Mouse (Mus musculus): ENCODE measurements around the gene Rbms3. TPM values are rescaled to one million over a fixed set of nuclear protein-coding genes. Genes with fewer than 3 reads are reported as not detected.

The Rbms3 gene
- polyA plus RNA-seq, 1 experiment from 2014 or later, result 23.5 TPM

DNA sequence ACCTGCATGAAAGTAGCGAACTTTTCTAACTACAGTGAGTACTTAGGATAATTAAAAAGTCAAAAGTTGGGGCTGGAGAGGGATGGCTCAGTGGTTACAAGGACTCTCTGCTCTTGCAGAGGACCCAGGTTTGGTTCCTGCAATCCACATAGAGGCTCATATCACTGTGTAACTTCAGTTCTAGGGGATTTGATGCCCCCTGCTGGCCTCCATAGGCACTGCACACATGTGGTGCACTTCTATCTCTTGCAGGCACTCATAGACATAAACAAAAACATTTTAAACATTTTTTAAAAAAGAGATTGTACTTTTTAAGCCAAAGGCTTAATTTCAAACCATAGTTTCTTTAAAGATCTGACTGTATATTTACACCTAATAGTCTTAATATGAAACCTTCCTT lies 978.3 kb downstream of the Rbms3 start:
- H3K4me3 ChIP-seq (ENCODE audit: low read depth, low read length), result no peak overlapping the region
- H3K4me1 ChIP-seq (replicated peaks; ENCODE audit: control insufficient read depth, insufficient read depth, low read length), result no peaks in the 10 kb centered on the region
- H3K27me3 ChIP-seq (replicated peaks; ENCODE audit: control insufficient read depth, insufficient read depth, low read length), result no peaks in the 10 kb centered on the region
- DNase-seq (ENCODE audit: low spot score) (no peak), ATAC-seq (replicated peaks; ENCODE audit: low FRiP score) (no peak)
- 86% methylated on average over 1 of the region's 1 CpGs for WGBS
- H3K9me3 ChIP-seq (ENCODE audit: control insufficient read depth, low read length), result no peaks in the 10 kb centered on the region
- no peak overlapping the region for H3K9ac ChIP-seq (ENCODE audit: low read depth, low read length)
- H3K27ac ChIP-seq (ENCODE audit: low read depth, low read length), result no peak overlapping the region
- H3K36me3 ChIP-seq (ENCODE audit: control insufficient read depth, insufficient read depth, low read length), result no peaks in the 10 kb centered on the region
- H3K4me2 ChIP-seq, result no peak overlapping the region

DNA sequence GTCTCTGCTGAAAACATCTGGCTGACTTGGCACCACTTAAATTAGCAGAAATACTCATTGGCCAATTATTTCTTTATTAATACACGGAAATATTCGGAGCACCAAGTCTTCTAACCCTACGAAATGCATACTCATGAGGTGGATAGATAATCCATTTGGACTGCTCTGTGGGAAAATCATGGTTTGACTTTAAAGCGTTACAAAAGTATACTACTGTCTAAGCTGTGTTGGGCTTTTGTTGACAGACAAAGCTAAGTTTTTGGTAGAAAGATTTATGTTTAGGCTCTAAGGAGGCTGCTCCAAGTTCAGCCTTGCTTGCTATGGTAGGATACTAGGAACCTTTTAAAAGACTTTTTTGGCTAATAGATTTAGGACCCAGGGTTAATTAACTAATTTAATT lies 979.8 kb downstream of the Rbms3 start:
- no peak overlapping the region for H3K4me3 ChIP-seq (ENCODE audit: low read depth, low read length)
- no peaks in the 10 kb centered on the region for H3K27me3 ChIP-seq (replicated peaks; ENCODE audit: control insufficient read depth, insufficient read depth, low read length)
- no peak for ATAC-seq (replicated peaks; ENCODE audit: low FRiP score)
- H3K4me1 ChIP-seq (replicated peaks; ENCODE audit: control insufficient read depth, insufficient read depth, low read length), result no peaks in the 10 kb centered on the region
- H3K9ac ChIP-seq (ENCODE audit: low read depth, low read length), result no peak overlapping the region
- DNase-seq (ENCODE audit: low spot score), result no peak
- no peaks in the 10 kb centered on the region for H3K36me3 ChIP-seq (ENCODE audit: control insufficient read depth, insufficient read depth, low read length)
- H3K27ac ChIP-seq (ENCODE audit: low read depth, low read length), result no peak overlapping the region
- WGBS, result 80% methylated on average over 4 of the region's 4 CpGs
- H3K9me3 ChIP-seq (ENCODE audit: control insufficient read depth, low read length), result no peaks in the 10 kb centered on the region
- H3K4me2 ChIP-seq, result no peak overlapping the region

DNA sequence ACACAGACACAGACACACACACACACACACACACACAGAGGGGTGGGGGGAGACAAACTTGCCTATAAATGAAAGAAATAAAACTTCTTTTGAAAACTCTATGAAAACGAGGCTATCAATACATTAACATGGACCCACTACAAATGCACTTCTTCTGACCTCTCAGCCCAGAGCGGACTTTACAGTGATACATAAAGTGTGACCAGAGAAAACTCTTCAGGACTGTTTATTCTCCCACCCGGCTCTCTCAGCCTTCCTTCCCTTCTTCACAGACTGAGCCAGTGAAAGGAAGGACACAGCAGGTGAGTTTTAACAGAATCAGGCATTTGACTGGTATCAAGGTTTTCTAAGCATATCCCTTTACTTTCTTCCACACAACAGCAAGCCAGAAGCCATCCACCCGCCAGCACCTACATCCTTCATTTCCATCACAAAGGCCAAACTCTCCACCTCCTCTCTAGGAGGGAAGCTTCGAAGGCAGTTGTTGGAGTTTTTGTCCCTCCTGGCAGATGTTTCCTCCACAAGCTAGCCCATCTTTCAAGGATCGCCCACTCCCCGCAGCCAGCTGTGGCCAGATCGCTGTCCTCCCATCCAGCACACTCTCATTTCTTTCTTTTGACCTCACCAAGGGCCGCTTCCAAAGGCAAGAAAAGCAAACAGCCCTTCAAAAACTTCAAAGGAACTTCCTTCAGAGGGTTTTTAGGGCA lies 980.5 kb downstream of the Rbms3 start:
- Histone ChIP-seq H3K27me3 (replicated peaks; ENCODE audit: control insufficient read depth, insufficient read depth, low read length) (no peaks in the 10 kb centered on the region), H3K27ac (ENCODE audit: low read depth, low read length) (no peak overlapping the region), H3K36me3 (ENCODE audit: control insufficient read depth, insufficient read depth, low read length) (no peaks in the 10 kb centered on the region), H3K4me3 (ENCODE audit: low read depth, low read length) (no peak overlapping the region), H3K4me2 (no peak overlapping the region), H3K9me3 (ENCODE audit: control insufficient read depth, low read length) (no peaks in the 10 kb centered on the region), H3K4me1 (replicated peaks; ENCODE audit: control insufficient read depth, insufficient read depth, low read length) (no peaks in the 10 kb centered on the region), H3K9ac (ENCODE audit: low read depth, low read length) (no peak overlapping the region)
- 45% methylated on average over 9 of the region's 9 CpGs for WGBS
- no peak for ATAC-seq (replicated peaks; ENCODE audit: low FRiP score)
- DNase-seq (ENCODE audit: low spot score), result no peak

DNA sequence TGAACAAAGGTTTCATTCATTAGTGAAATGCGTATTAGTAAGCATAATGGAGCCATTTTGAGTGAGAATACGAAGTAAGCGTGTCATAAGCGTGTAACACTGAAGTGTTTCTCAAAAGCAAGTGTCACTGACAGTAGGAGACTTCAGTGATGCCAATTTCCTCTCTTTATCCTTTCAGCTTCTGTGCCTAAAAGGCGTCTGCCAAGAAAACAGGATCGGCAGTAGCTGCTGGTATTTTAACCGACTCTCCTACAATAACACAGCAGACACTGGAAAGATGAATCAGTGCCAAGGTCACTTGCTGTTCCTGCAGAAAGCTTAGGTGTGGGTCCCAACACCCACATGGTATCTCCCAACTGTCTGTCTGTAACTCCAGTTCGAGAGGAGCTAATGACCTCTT lies 985.1 kb downstream of the Rbms3 start:
- Histone ChIP-seq H3K9me3 (ENCODE audit: control insufficient read depth, low read length) (no peaks in the 10 kb centered on the region), H3K4me3 (ENCODE audit: low read depth, low read length) (no peak overlapping the region), H3K4me2 (no peak overlapping the region), H3K27me3 (replicated peaks; ENCODE audit: control insufficient read depth, insufficient read depth, low read length) (no peaks in the 10 kb centered on the region), H3K27ac (ENCODE audit: low read depth, low read length) (no peak overlapping the region), H3K36me3 (ENCODE audit: control insufficient read depth, insufficient read depth, low read length) (no peaks in the 10 kb centered on the region), H3K4me1 (replicated peaks; ENCODE audit: control insufficient read depth, insufficient read depth, low read length) (no peaks in the 10 kb centered on the region), H3K9ac (ENCODE audit: low read depth, low read length) (no peak overlapping the region)
- ATAC-seq (replicated peaks; ENCODE audit: low FRiP score) (no peak), DNase-seq (ENCODE audit: low spot score) (no peak)
- WGBS, result 83% methylated on average over 8 of the region's 8 CpGs

DNA sequence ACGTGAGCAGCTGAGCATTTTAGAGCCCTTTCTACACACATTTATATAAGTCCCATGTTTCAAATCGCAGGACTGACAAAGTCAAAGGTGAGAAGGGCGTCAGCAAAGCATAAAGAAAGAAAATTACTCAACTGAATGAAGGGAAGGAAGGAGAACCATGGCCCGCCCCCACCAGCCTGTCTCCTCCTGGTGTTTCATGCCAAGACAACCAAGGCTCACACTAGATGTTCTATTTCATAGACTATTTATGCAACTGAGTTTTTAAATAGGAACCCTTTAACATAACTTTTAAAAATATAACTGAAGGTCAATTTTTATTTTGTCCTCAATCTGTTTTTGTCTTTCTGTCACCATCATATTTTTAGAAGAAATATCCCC lies 989.4 kb downstream of the Rbms3 start:
- Histone ChIP-seq H3K27me3 (replicated peaks; ENCODE audit: control insufficient read depth, insufficient read depth, low read length) (no peaks in the 10 kb centered on the region), H3K4me1 (replicated peaks; ENCODE audit: control insufficient read depth, insufficient read depth, low read length) (no peaks in the 10 kb centered on the region), H3K27ac (ENCODE audit: low read depth, low read length) (no peak overlapping the region), H3K9me3 (ENCODE audit: control insufficient read depth, low read length) (no peaks in the 10 kb centered on the region), H3K4me2 (no peak overlapping the region), H3K9ac (ENCODE audit: low read depth, low read length) (no peak overlapping the region), H3K4me3 (ENCODE audit: low read depth, low read length) (no peak overlapping the region), H3K36me3 (ENCODE audit: control insufficient read depth, insufficient read depth, low read length) (no peaks in the 10 kb centered on the region)
- ATAC-seq (replicated peaks; ENCODE audit: low FRiP score), result no peak
- DNase-seq (ENCODE audit: low spot score), result no peak
- WGBS, result 59% methylated on average over 4 of the region's 4 CpGs

DNA sequence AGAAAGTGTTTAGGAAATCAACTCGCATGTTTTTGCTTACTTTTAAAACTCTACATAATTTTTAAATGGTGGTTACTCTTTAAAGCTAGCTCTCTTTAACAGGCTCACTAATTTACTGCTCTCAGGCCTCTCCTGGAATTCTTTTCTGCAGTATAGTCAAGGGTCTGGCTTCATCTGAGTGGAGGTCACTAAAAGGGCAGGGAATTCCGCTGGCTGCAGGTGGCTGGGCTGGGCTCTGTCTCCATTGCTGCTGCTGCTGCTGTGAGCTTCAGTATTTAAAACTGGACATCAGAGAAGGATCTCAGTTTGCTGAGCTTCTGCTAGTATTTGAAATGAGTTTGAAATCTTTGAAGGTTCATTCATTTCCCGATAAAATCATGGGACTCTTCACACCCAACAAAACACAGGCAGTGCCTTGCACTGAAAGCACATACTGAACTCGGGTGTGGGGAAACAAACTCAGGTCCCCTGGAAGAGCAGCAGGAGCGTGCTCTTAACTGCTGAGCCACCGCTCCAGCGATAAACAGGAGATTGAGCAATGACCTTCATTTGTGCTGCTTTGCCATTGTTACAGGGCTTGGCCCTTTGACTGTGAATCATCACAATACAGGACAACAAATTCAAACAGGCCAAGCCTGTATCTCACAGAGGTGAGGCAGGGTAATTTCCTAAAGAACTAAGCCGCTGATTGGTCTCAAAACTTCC lies 990.0 kb downstream of the Rbms3 start:
- DNase-seq (ENCODE audit: low spot score), result no peak
- no peaks in the 10 kb centered on the region for H3K36me3 ChIP-seq (ENCODE audit: control insufficient read depth, insufficient read depth, low read length)
- no peaks in the 10 kb centered on the region for H3K9me3 ChIP-seq (ENCODE audit: control insufficient read depth, low read length)
- no peak overlapping the region for H3K4me3 ChIP-seq (ENCODE audit: low read depth, low read length)
- WGBS, result 54% methylated on average over 8 of the region's 8 CpGs
- H3K4me2 ChIP-seq, result no peak overlapping the region
- no peak overlapping the region for H3K9ac ChIP-seq (ENCODE audit: low read depth, low read length)
- ATAC-seq (replicated peaks; ENCODE audit: low FRiP score), result no peak
- no peaks in the 10 kb centered on the region for H3K4me1 ChIP-seq (replicated peaks; ENCODE audit: control insufficient read depth, insufficient read depth, low read length)
- H3K27ac ChIP-seq (ENCODE audit: low read depth, low read length), result no peak overlapping the region
- no peaks in the 10 kb centered on the region for H3K27me3 ChIP-seq (replicated peaks; ENCODE audit: control insufficient read depth, insufficient read depth, low read length)

DNA sequence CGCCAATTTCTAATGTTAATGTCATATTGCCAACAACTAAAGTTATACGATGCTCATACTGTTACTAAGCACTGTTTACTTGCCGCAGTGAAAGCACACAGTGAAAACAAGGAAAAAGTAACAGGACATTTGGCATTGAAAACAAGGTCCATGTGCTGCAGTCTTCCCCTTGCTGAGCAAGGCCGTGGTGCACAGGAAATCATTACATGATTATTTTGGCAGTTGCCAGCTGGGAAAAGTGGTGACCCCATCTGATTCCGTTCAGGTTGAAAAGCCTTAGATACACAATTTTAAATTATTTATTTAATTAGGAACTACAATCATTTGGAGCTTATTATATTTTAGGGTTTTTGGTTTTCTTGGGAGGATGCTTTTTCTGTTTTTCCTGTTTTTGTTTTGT lies 995.9 kb downstream of the Rbms3 start:
- DNase-seq (ENCODE audit: low spot score) (no peak), ATAC-seq (replicated peaks; ENCODE audit: low FRiP score) (no peak)
- no peaks in the 10 kb centered on the region for H3K27me3 ChIP-seq (replicated peaks; ENCODE audit: control insufficient read depth, insufficient read depth, low read length)
- no peaks in the 10 kb centered on the region for H3K4me1 ChIP-seq (replicated peaks; ENCODE audit: control insufficient read depth, insufficient read depth, low read length)
- 83% methylated on average over 5 of the region's 5 CpGs for WGBS
- H3K36me3 ChIP-seq (ENCODE audit: control insufficient read depth, insufficient read depth, low read length), result 0 out of 2 replicates have a peak, but pooled peaks cover 2% of the 10 kb centered on the region
- H3K9me3 ChIP-seq (ENCODE audit: control insufficient read depth, low read length), result peaks cover 4% of the 10 kb centered on the region; the same call in 1 of the 2 replicates
- H3K4me3 ChIP-seq (ENCODE audit: low read depth, low read length), result no peak overlapping the region
- no peak overlapping the region for H3K9ac ChIP-seq (ENCODE audit: low read depth, low read length)
- H3K4me2 ChIP-seq, result no peak overlapping the region
- H3K27ac ChIP-seq (ENCODE audit: low read depth, low read length), result no peak overlapping the region

DNA sequence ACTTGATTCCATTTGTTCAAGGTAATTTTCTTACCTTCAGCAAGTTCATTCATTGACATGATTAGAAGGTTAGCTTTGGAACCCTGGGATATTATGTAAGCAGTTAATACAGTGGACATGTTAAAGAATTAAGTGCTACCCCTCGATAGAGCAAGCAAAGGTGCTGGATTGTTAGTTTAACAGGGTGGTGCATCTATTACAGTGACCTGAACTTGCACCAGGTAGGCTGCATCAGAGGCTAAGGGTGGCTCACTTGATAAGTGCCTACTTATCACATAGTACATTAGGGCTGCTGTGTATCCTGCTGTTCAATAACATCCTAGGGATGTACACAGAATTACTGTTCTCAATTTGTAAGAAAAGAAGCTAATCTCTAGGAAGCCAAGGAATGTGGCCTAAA lies 996.6 kb downstream of the Rbms3 start:
- H3K9me3 ChIP-seq (ENCODE audit: control insufficient read depth, low read length), result peaks cover 4% of the 10 kb centered on the region; the same call in 1 of the 2 replicates
- no peak overlapping the region for H3K27ac ChIP-seq (ENCODE audit: low read depth, low read length)
- no peak overlapping the region for H3K9ac ChIP-seq (ENCODE audit: low read depth, low read length)
- H3K4me3 ChIP-seq (ENCODE audit: low read depth, low read length), result no peak overlapping the region
- no peaks in the 10 kb centered on the region for H3K4me1 ChIP-seq (replicated peaks; ENCODE audit: control insufficient read depth, insufficient read depth, low read length)
- DNase-seq (ENCODE audit: low spot score), result no peak
- H3K4me2 ChIP-seq, result no peak overlapping the region
- no peaks in the 10 kb centered on the region for H3K27me3 ChIP-seq (replicated peaks; ENCODE audit: control insufficient read depth, insufficient read depth, low read length)
- WGBS, result 87% methylated on average over 1 of the region's 1 CpGs
- ATAC-seq (replicated peaks; ENCODE audit: low FRiP score), result no peak
- 0 out of 2 replicates have a peak, but pooled peaks cover 2% of the 10 kb centered on the region for H3K36me3 ChIP-seq (ENCODE audit: control insufficient read depth, insufficient read depth, low read length)

DNA sequence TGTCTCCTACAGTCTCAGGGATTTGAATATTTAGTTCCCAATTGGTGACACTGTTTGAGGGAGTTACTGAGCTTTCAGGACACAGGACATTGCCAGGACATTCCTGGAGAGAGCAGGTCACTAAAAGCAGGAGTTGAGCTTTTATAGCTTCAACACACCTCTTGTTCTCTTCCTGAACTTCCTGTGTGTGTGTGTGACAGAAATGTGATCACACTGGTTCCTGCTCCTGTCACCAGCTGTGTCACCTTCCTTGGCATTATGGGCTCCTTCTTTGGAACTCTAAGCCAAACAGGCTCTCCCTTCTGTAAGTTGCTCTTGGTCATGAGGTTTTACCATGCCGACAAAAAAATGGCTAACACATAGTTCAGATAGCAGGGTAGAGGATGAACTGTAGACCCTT lies 997.9 kb downstream of the Rbms3 start:
- no peaks in the 10 kb centered on the region for H3K4me1 ChIP-seq (replicated peaks; ENCODE audit: control insufficient read depth, insufficient read depth, low read length)
- ATAC-seq (replicated peaks; ENCODE audit: low FRiP score) (no peak), DNase-seq (ENCODE audit: low spot score) (no peak)

More for the DNA sequence above, 997.9 kb downstream of the Rbms3 start:
- Histone ChIP-seq H3K36me3 (ENCODE audit: control insufficient read depth, insufficient read depth, low read length) (0 out of 2 replicates have a peak, but pooled peaks cover 2% of the 10 kb centered on the region), H3K4me2 (no peak overlapping the region), H3K27me3 (replicated peaks; ENCODE audit: control insufficient read depth, insufficient read depth, low read length) (no peaks in the 10 kb centered on the region), H3K27ac (ENCODE audit: low read depth, low read length) (no peak overlapping the region), H3K4me3 (ENCODE audit: low read depth, low read length) (no peak overlapping the region), H3K9me3 (ENCODE audit: control insufficient read depth, low read length) (peaks cover 4% of the 10 kb centered on the region; the same call in 1 of the 2 replicates), H3K9ac (ENCODE audit: low read depth, low read length) (no peak overlapping the region)
- 89% methylated on average over 1 of the region's 1 CpGs for WGBS
